Mouse (Mus musculus): ENCODE measurements around the gene Entpd7. TPM values are rescaled to one million over a fixed set of nuclear protein-coding genes. Genes with fewer than 3 reads are reported as not detected.

The Entpd7 gene
- polyA plus RNA-seq, 1 experiment from 2014 or later = 10.4 TPM

GRCm38 (mm10) chr19:43675525-43676400, 13.7 kb upstream of the Entpd7 start:
- no peaks in the 10 kb centered on the region for H3K9me3 ChIP-seq
- 1% methylated on average over 43 of the region's 43 CpGs for WGBS

GRCm38 (mm10) chr19:43678467-43679003, 10.9 kb upstream of the Entpd7 start:
- Histone ChIP-seq H3K4me3 (no peak overlapping the region), H3K27ac (no peak overlapping the region), H3K9me3 (no peaks in the 10 kb centered on the region), H3K27me3 (replicated peaks) (no peaks in the 10 kb centered on the region), H3K9ac (no peak overlapping the region), H3K36me3 (replicated peaks) (no peaks in the 10 kb centered on the region), H3K4me2 (no peak overlapping the region), H3K4me1 (peaks cover 12% of the 10 kb centered on the region)
- 81% methylated on average over 8 of the region's 8 CpGs for WGBS
- no peak for ATAC-seq (replicated peaks)

More at GRCm38 (mm10) chr19:43675525-43676400, 13.7 kb upstream of the Entpd7 start:
- Histone ChIP-seq H3K9ac (peak overlapping the region; percentile 61), H3K27ac (peak overlapping the region; percentile 96), H3K27me3 (replicated peaks) (no peaks in the 10 kb centered on the region), H3K4me1 (peaks cover 26% of the 10 kb centered on the region), H3K4me2 (peak overlapping the region; percentile 71), H3K4me3 (peak overlapping the region; percentile 89), H3K36me3 (replicated peaks) (no peaks in the 10 kb centered on the region)
- no peak for ATAC-seq (replicated peaks)

GRCm38 (mm10) chr19:43679474-43679981, 9.9 kb upstream of the Entpd7 start:
- no peak for ATAC-seq (replicated peaks)
- Histone ChIP-seq H3K4me1 (peaks cover 8% of the 10 kb centered on the region), H3K9ac (no peak overlapping the region), H3K9me3 (no peaks in the 10 kb centered on the region), H3K36me3 (replicated peaks) (no peaks in the 10 kb centered on the region), H3K27me3 (replicated peaks) (no peaks in the 10 kb centered on the region), H3K4me2 (no peak overlapping the region), H3K4me3 (no peak overlapping the region), H3K27ac (no peak overlapping the region)
- WGBS = 83% methylated on average over 10 of the region's 10 CpGs

- no peak for ATAC-seq (replicated peaks)
- H3K4me2 ChIP-seq = no peak overlapping the region
- H3K9ac ChIP-seq = no peak overlapping the region
- H3K36me3 ChIP-seq (replicated peaks) = no peaks in the 10 kb centered on the region
- H3K27me3 ChIP-seq (replicated peaks) = no peaks in the 10 kb centered on the region
- no peak overlapping the region for H3K27ac ChIP-seq
- H3K4me1 ChIP-seq = peaks cover under 1% of the 10 kb centered on the region; the same call in 1 of the 2 replicates
- 91% methylated on average over 4 of the region's 4 CpGs for WGBS
- H3K9me3 ChIP-seq = no peaks in the 10 kb centered on the region
- H3K4me3 ChIP-seq = no peak overlapping the region
Observed at GRCm38 (mm10) chr19:43681541-43681940, 7.9 kb upstream of the Entpd7 start.

- no peak overlapping the region for H3K4me2 ChIP-seq
- 44% methylated on average over 14 of the region's 14 CpGs for WGBS
Observed at GRCm38 (mm10) chr19:43692815-43693214, 3.3 kb downstream of the Entpd7 start.

GRCm38 (mm10) chr19:43695514-43695964, 6.1 kb downstream of the Entpd7 start:
- no peaks in the 10 kb centered on the region for H3K36me3 ChIP-seq (replicated peaks)
- H3K27ac ChIP-seq = no peak overlapping the region
- H3K27me3 ChIP-seq (replicated peaks) = no peaks in the 10 kb centered on the region
- H3K4me3 ChIP-seq = no peak overlapping the region
- ATAC-seq (replicated peaks) = no peak
- H3K4me2 ChIP-seq = no peak overlapping the region
- H3K4me1 ChIP-seq = peaks cover 10% of the 10 kb centered on the region
- WGBS = 58% methylated on average over 10 of the region's 10 CpGs
- no peak overlapping the region for H3K9ac ChIP-seq
- no peaks in the 10 kb centered on the region for H3K9me3 ChIP-seq

More at GRCm38 (mm10) chr19:43692815-43693214, 3.3 kb downstream of the Entpd7 start:
- no peaks in the 10 kb centered on the region for H3K27me3 ChIP-seq (replicated peaks)
- no peaks in the 10 kb centered on the region for H3K9me3 ChIP-seq
- H3K9ac ChIP-seq = no peak overlapping the region
- no peaks in the 10 kb centered on the region for H3K36me3 ChIP-seq (replicated peaks)
- peaks cover 18% of the 10 kb centered on the region for H3K4me1 ChIP-seq
- H3K27ac ChIP-seq = no peak overlapping the region
- H3K4me3 ChIP-seq = no peak overlapping the region
- no peak for ATAC-seq (replicated peaks)

GRCm38 (mm10) chr19:43697666-43698370, 8.3 kb downstream of the Entpd7 start:
- ATAC-seq (replicated peaks) = no peak
- H3K27me3 ChIP-seq (replicated peaks) = no peaks in the 10 kb centered on the region
- no peaks in the 10 kb centered on the region for H3K9me3 ChIP-seq
- WGBS = 91% methylated on average over 5 of the region's 5 CpGs
- H3K36me3 ChIP-seq (replicated peaks) = no peaks in the 10 kb centered on the region
- H3K9ac ChIP-seq = no peak overlapping the region
- no peak overlapping the region for H3K4me3 ChIP-seq
- H3K27ac ChIP-seq = no peak overlapping the region
- no peak overlapping the region for H3K4me2 ChIP-seq
- H3K4me1 ChIP-seq = peaks cover 2% of the 10 kb centered on the region; the same call in 1 of the 2 replicates

- H3K9me3 ChIP-seq = no peaks in the 10 kb centered on the region
- no peak overlapping the region for H3K4me2 ChIP-seq
- H3K27ac ChIP-seq = no peak overlapping the region
- WGBS = 71% methylated on average over 11 of the region's 11 CpGs
- no peaks in the 10 kb centered on the region for H3K27me3 ChIP-seq (replicated peaks)
- no peak for ATAC-seq (replicated peaks)
- H3K4me3 ChIP-seq = no peak overlapping the region
- H3K36me3 ChIP-seq (replicated peaks) = no peaks in the 10 kb centered on the region
- no peak overlapping the region for H3K9ac ChIP-seq
- no peaks in the 10 kb centered on the region for H3K4me1 ChIP-seq
Observed at GRCm38 (mm10) chr19:43699021-43699762, 9.7 kb downstream of the Entpd7 start.

GRCm38 (mm10) chr19:43699763-43700155, 10.3 kb downstream of the Entpd7 start:
- ATAC-seq (replicated peaks) = no peak
- no peaks in the 10 kb centered on the region for H3K9me3 ChIP-seq

GRCm38 (mm10) chr19:43704211-43704610, 14.7 kb downstream of the Entpd7 start:
- Histone ChIP-seq H3K4me1 (no peaks in the 10 kb centered on the region), H3K36me3 (replicated peaks) (peaks cover 11% of the 10 kb centered on the region; the same call in 1 of the 2 replicates), H3K9me3 (no peaks in the 10 kb centered on the region), H3K27ac (no peak overlapping the region), H3K9ac (no peak overlapping the region), H3K27me3 (replicated peaks) (no peaks in the 10 kb centered on the region), H3K4me2 (no peak overlapping the region), H3K4me3 (no peak overlapping the region)
- ATAC-seq (replicated peaks) = no peak
- 92% methylated on average over 11 of the region's 11 CpGs for WGBS

More at GRCm38 (mm10) chr19:43699763-43700155, 10.3 kb downstream of the Entpd7 start:
- Histone ChIP-seq H3K4me1 (no peaks in the 10 kb centered on the region), H3K27me3 (replicated peaks) (no peaks in the 10 kb centered on the region), H3K36me3 (replicated peaks) (peaks cover under 1% of the 10 kb centered on the region; the same call in 1 of the 2 replicates), H3K9ac (no peak overlapping the region), H3K4me3 (no peak overlapping the region), H3K27ac (no peak overlapping the region), H3K4me2 (no peak overlapping the region)
- 86% methylated on average over 6 of the region's 6 CpGs for WGBS

GRCm38 (mm10) chr19:43704787-43705497, 15.5 kb downstream of the Entpd7 start:
- Histone ChIP-seq H3K9me3 (no peaks in the 10 kb centered on the region), H3K4me3 (no peak overlapping the region), H3K4me2 (no peak overlapping the region), H3K9ac (no peak overlapping the region), H3K4me1 (no peaks in the 10 kb centered on the region), H3K36me3 (replicated peaks) (peaks cover 11% of the 10 kb centered on the region; the same call in 1 of the 2 replicates), H3K27me3 (replicated peaks) (no peaks in the 10 kb centered on the region), H3K27ac (no peak overlapping the region)
- ATAC-seq (replicated peaks) = no peak
- WGBS = 93% methylated on average over 17 of the region's 17 CpGs

All from midbrain, embryonic 15.5 days (tissue).